ENCODE assay signal across 27 mouse cellular contexts in genomic region chr5:4898241-4898640, GRCm38 (mm10).
DNase-seq lines count a peak whose midpoint lies in the region; ATAC-seq lines count a peak whose summit lies in the region.
"Had no signal": no experiment of that assay in that cellular context is flagged by ENCODE, and none has a peak within 500 bp of the region (broad histone marks: within the 10 kb centered on the region; RNA-seq: fewer than 3 reads in every experiment).

No protein-coding gene starts in this region.

- no peak overlapping the region for H3K4me3 ChIP-seq in kidney, embryonic 14.5 days (ENCODE audit: low read length)
- no peak overlapping the region for H3K4me3 ChIP-seq in kidney, embryonic 16.5 days (ENCODE audit: low read length)
- H3K4me3 ChIP-seq in midbrain, embryonic 11.5 days (ENCODE audit: low read depth, low read length): no peak overlapping the region
- no peak overlapping the region for H3K4me3 ChIP-seq in midbrain, embryonic 10.5 days
- H3K4me3 ChIP-seq: embryonic facial prominence, embryonic 13.5 days; embryonic facial prominence, embryonic 15.5 days; erythroblast, embryonic 14.5 days; forebrain, embryonic 10.5 days; forebrain, embryonic 12.5 days had no signal

- H3K36me3 ChIP-seq in kidney, embryonic 14.5 days (ENCODE audit: control insufficient read depth, insufficient read depth, low read length): no peaks in the 10 kb centered on the region
- H3K36me3 ChIP-seq in kidney, embryonic 16.5 days (ENCODE audit: insufficient read depth, low read length): no peaks in the 10 kb centered on the region
- no peaks in the 10 kb centered on the region for H3K36me3 ChIP-seq in midbrain, embryonic 11.5 days (ENCODE audit: control insufficient read depth, insufficient read depth, low read length)
- H3K36me3 ChIP-seq in midbrain, embryonic 10.5 days: no peaks in the 10 kb centered on the region
- H3K36me3 ChIP-seq: embryonic facial prominence, embryonic 13.5 days; embryonic facial prominence, embryonic 15.5 days; forebrain, embryonic 10.5 days; forebrain, embryonic 12.5 days had no signal

- no peak overlapping the region for H3K4me2 ChIP-seq in kidney, embryonic 14.5 days (replicated peaks; ENCODE audit: low read depth, low read length)
- H3K4me2 ChIP-seq in kidney, embryonic 16.5 days (replicated peaks; ENCODE audit: low read depth, low read length): no peak overlapping the region
- no peak overlapping the region for H3K4me2 ChIP-seq in midbrain, embryonic 11.5 days
- H3K4me2 ChIP-seq: embryonic facial prominence, embryonic 13.5 days; embryonic facial prominence, embryonic 15.5 days; forebrain, embryonic 12.5 days had no signal

- no peaks in the 10 kb centered on the region for H3K9me3 ChIP-seq in kidney, embryonic 14.5 days (ENCODE audit: control insufficient read depth, low read length)
- no peaks in the 10 kb centered on the region for H3K9me3 ChIP-seq in kidney, embryonic 16.5 days (ENCODE audit: low read length)
- no peaks in the 10 kb centered on the region for H3K9me3 ChIP-seq in midbrain, embryonic 11.5 days (ENCODE audit: control insufficient read depth, low read length)
- no peaks in the 10 kb centered on the region for H3K9me3 ChIP-seq in midbrain, embryonic 10.5 days (replicated peaks)
- H3K9me3 ChIP-seq: embryonic facial prominence, embryonic 13.5 days; embryonic facial prominence, embryonic 15.5 days; forebrain, embryonic 10.5 days; forebrain, embryonic 12.5 days had no signal

- 0 out of 2 replicates have a peak overlapping the region, but pooled peaks have one; percentile 17 for H3K27ac ChIP-seq in kidney, embryonic 14.5 days (ENCODE audit: low read depth, low read length)
- H3K27ac ChIP-seq in kidney, embryonic 16.5 days (ENCODE audit: low read length): no peak overlapping the region
- H3K27ac ChIP-seq in midbrain, embryonic 11.5 days (ENCODE audit: low read depth, low read length): no peak overlapping the region
- H3K27ac ChIP-seq in midbrain, embryonic 10.5 days (replicated peaks): no peak overlapping the region
- H3K27ac ChIP-seq: embryonic facial prominence, embryonic 13.5 days; embryonic facial prominence, embryonic 15.5 days; forebrain, embryonic 10.5 days; forebrain, embryonic 12.5 days had no signal

- no peaks in the 10 kb centered on the region for H3K27me3 ChIP-seq in kidney, embryonic 14.5 days (ENCODE audit: control insufficient read depth, insufficient read depth, low read length)
- H3K27me3 ChIP-seq in kidney, embryonic 16.5 days (ENCODE audit: insufficient read depth, low read length): no peaks in the 10 kb centered on the region
- H3K27me3 ChIP-seq in midbrain, embryonic 11.5 days (ENCODE audit: control insufficient read depth, insufficient read depth, low read length): no peaks in the 10 kb centered on the region
- H3K27me3 ChIP-seq in midbrain, embryonic 10.5 days (ENCODE audit: low read depth, poor library complexity, severe bottlenecking): no peaks in the 10 kb centered on the region
- H3K27me3 ChIP-seq: embryonic facial prominence, embryonic 13.5 days; embryonic facial prominence, embryonic 15.5 days; forebrain, embryonic 12.5 days; Patski had no signal

- H3K9ac ChIP-seq in kidney, embryonic 14.5 days (ENCODE audit: low read depth, low read length): no peak overlapping the region
- no peak overlapping the region for H3K9ac ChIP-seq in kidney, embryonic 16.5 days (replicated peaks; ENCODE audit: low read length)
- H3K9ac ChIP-seq in midbrain, embryonic 11.5 days (ENCODE audit: low read length): no peak overlapping the region
- H3K9ac ChIP-seq: embryonic facial prominence, embryonic 13.5 days; embryonic facial prominence, embryonic 15.5 days; forebrain, embryonic 12.5 days had no signal

- no peaks in the 10 kb centered on the region for H3K4me1 ChIP-seq in kidney, embryonic 14.5 days (ENCODE audit: control insufficient read depth, insufficient read depth, low read length)
- peaks cover 5% of the 10 kb centered on the region; the same call in 1 of the 2 replicates for H3K4me1 ChIP-seq in kidney, embryonic 16.5 days (ENCODE audit: insufficient read depth, low read length)
- H3K4me1 ChIP-seq in midbrain, embryonic 11.5 days (ENCODE audit: control insufficient read depth, insufficient read depth, low read length): no peaks in the 10 kb centered on the region
- peaks cover 6% of the 10 kb centered on the region; the same call in 1 of the 2 replicates for H3K4me1 ChIP-seq in midbrain, embryonic 10.5 days

- no peak for DNase-seq in kidney, postnatal 14 days
- no peak for DNase-seq in kidney, adult 11 months
- DNase-seq in midbrain, embryonic 11.5 days (ENCODE audit: low spot score, missing footprints): peak; percentile 88
- DNase-seq in midbrain, embryonic 10.5 days (ENCODE audit: low spot score): no peak
- peak; percentile 61 for DNase-seq in adipocyte (ENCODE audit: low spot score)
- no peak for DNase-seq in right cerebral cortex, postnatal 4 days
- DNase-seq: adrenal gland, adult 2 months; adrenal gland, postnatal 10 days; adrenal gland, postnatal 25 days; cerebellum, adult 11 months; cerebellum, adult 18-20 months; cerebellum, adult 8-10 months; cerebellum, adult 9-11 months; cerebellum, postnatal 14 days; cerebellum, postnatal 36 days; embryo, embryonic 11 days had no signal

- ATAC-seq in kidney, embryonic 14.5 days (ENCODE audit: low FRiP score, low TSS enrichment): no peak
- 0 out of 2 replicates have a peak, but pooled peaks have one; percentile 57 for ATAC-seq in kidney, embryonic 16.5 days (ENCODE audit: low FRiP score, low TSS enrichment)
- ATAC-seq in midbrain, embryonic 11.5 days (ENCODE audit: low FRiP score): no peak
- ATAC-seq: activated CD4-positive, CD25-positive, alpha-beta regulatory T cell, adult 4 months; forebrain, embryonic 14.5 days; forebrain, embryonic 16.5 days; Patski had no signal

- WGBS in kidney, embryonic 14.5 days: 82% methylated on average over 2 of the region's 2 CpGs
- 83% methylated on average over 2 of the region's 2 CpGs for WGBS in kidney, embryonic 16.5 days
- WGBS in midbrain, embryonic 11.5 days: 95% methylated on average over 2 of the region's 2 CpGs
- WGBS in midbrain, embryonic 10.5 days: 95% methylated on average over 2 of the region's 2 CpGs

Comparison
In these comparisons a context has a peak if more than half of its experiments do, and no peak if none do; other contexts are left out.
1. DNase-seq: peak in midbrain, embryonic 11.5 days (single experiment) and adipocyte (single experiment); none in kidney, postnatal 14 days (single experiment), kidney, adult 11 months (single experiment), midbrain, embryonic 10.5 days (single experiment) and right cerebral cortex, postnatal 4 days (single experiment).